Comparison of ENCODE assay signal across 8 mouse cellular contexts in genomic region chr2:137116025-137116674, GRCm38 (mm10). TPM values are rescaled to one million over a fixed set of nuclear protein-coding genes. Genes with fewer than 3 reads are reported as not detected.
A peak's percentile ranks its signal among the peaks of the same experiment; 100 is the strongest.
DNase-seq lines count a peak whose midpoint lies in the region; ATAC-seq and TF ChIP-seq lines count a peak whose summit lies in the region.

TSS of gene Jag1 (minus strand) at chr2:137116644.

- peak within 1 kb of the TSS; percentile 80 for H3K27ac ChIP-seq in spleen, adult 2 months (ENCODE audit: insufficient read depth, low read length)
- H3K27ac ChIP-seq in cortical plate, adult 2 months (ENCODE audit: insufficient read depth, low read length), result peak within 1 kb of the TSS; percentile 85
- H3K27ac ChIP-seq in liver, embryonic 15.5 days (replicated peaks), result peak within 1 kb of the TSS; percentile 74
- peak within 1 kb of the TSS; percentile 88 for H3K27ac ChIP-seq in neural tube, embryonic 15.5 days (replicated peaks)

- DNase-seq in spleen, adult 2 months (ENCODE audit: low read depth in 1 of 2, low spot score in 2 of 2), result no peak
- no peak for DNase-seq in spleen, postnatal 36 days (ENCODE audit: low spot score in 2 of 2)
- DNase-seq in heart, adult 18-20 months, result peak; percentile 54 to 78
- peak; percentile 70 for DNase-seq in kidney, adult 18-20 months
- DNase-seq in natural killer cell, adult 2 months (ENCODE audit: low spot score in 2 of 2), result no peak

- no peak for ATAC-seq in liver, embryonic 15.5 days (ENCODE audit: insufficient read depth)
- peak; percentile 8; the same call in 1 of the 2 replicates for ATAC-seq in neural tube, embryonic 15.5 days (ENCODE audit: low FRiP score)

- no peaks in the 10 kb centered on the region for H3K9me3 ChIP-seq in liver, embryonic 15.5 days (replicated peaks)
- no peaks in the 10 kb centered on the region for H3K9me3 ChIP-seq in neural tube, embryonic 15.5 days (replicated peaks)

- no peaks in the 10 kb centered on the region for H3K36me3 ChIP-seq in spleen, adult 2 months (ENCODE audit: control insufficient read depth, insufficient read depth, low read length)
- H3K36me3 ChIP-seq in liver, embryonic 15.5 days (replicated peaks), result no peaks in the 10 kb centered on the region
- no peaks in the 10 kb centered on the region for H3K36me3 ChIP-seq in neural tube, embryonic 15.5 days

- peak within 1 kb of the TSS; percentile 46 for H3K9ac ChIP-seq in liver, embryonic 15.5 days
- H3K9ac ChIP-seq in neural tube, embryonic 15.5 days (replicated peaks), result peak within 1 kb of the TSS; percentile 67

- no peak for TF ChIP-seq POLR2A in spleen, adult 2 months (IDR thresholded peaks at IDR 0.05; ENCODE audit: low read depth, low read length)
- no peak for TF ChIP-seq POLR2A in cortical plate, adult 2 months (IDR thresholded peaks at IDR 0.05; ENCODE audit: extremely low read depth, insufficient read depth, low read length)

- peak within 1 kb of the TSS; percentile 72 for H3K4me2 ChIP-seq in liver, embryonic 15.5 days
- peak within 1 kb of the TSS; percentile 98 for H3K4me2 ChIP-seq in neural tube, embryonic 15.5 days

- peak within 1 kb of the TSS; percentile 52 for H3K4me3 ChIP-seq in spleen, adult 2 months (ENCODE audit: extremely low read depth, insufficient read depth, insufficient read length)
- peak within 1 kb of the TSS; percentile 56 for H3K4me3 ChIP-seq in cortical plate, adult 2 months (ENCODE audit: insufficient read depth, low read length)
- H3K4me3 ChIP-seq in liver, embryonic 15.5 days (replicated peaks), result peak within 1 kb of the TSS; percentile 63
- H3K4me3 ChIP-seq in neural tube, embryonic 15.5 days (replicated peaks), result peak within 1 kb of the TSS; percentile 65

- H3K27me3 ChIP-seq in spleen, adult 2 months (ENCODE audit: control insufficient read depth, insufficient read depth, low read length), result peaks cover 19% of the 10 kb centered on the region
- H3K27me3 ChIP-seq in liver, embryonic 15.5 days, result peaks cover 58% of the 10 kb centered on the region
- H3K27me3 ChIP-seq in neural tube, embryonic 15.5 days (replicated peaks), result no peaks in the 10 kb centered on the region

- TF ChIP-seq CTCF in spleen, adult 2 months (IDR thresholded peaks at IDR 0.05; ENCODE audit: extremely low read depth, insufficient read depth, insufficient read length, insufficient replicate concordance), result no peak
- TF ChIP-seq CTCF in cortical plate, adult 2 months (IDR thresholded peaks at IDR 0.05; ENCODE audit: extremely low read depth, insufficient read depth, low read length), result no peak

- WGBS in spleen, adult 2 months, result 1% methylated on average over 59 of the region's 59 CpGs
- under 1% methylated on average over 57 of the region's 59 CpGs for WGBS in liver, embryonic 15.5 days (ENCODE audit: insufficient replicate concordance)
- WGBS in neural tube, embryonic 15.5 days, result under 1% methylated on average over 59 of the region's 59 CpGs

- H3K4me1 ChIP-seq in spleen, adult 2 months (ENCODE audit: control insufficient read depth, insufficient read depth, insufficient read length), result no peaks in the 10 kb centered on the region; the same call in none of the 2 replicates
- H3K4me1 ChIP-seq in cortical plate, adult 2 months (ENCODE audit: control insufficient read depth, insufficient read depth, low read length), result no peaks in the 10 kb centered on the region
- H3K4me1 ChIP-seq in liver, embryonic 15.5 days (replicated peaks), result peaks cover 20% of the 10 kb centered on the region
- H3K4me1 ChIP-seq in neural tube, embryonic 15.5 days, result peaks cover 55% of the 10 kb centered on the region

RNA-seq across cellular contexts. Expression of gene Jag1, which starts in this region (rescaled TPM):
- 4.3 and 4.6 TPM in 2 replicates for polyA plus RNA-seq in spleen, adult 2 months (2012; rRNA removed)
- polyA plus RNA-seq in cortical plate, adult 2 months (2012; rRNA removed), result 2.6 and 2.9 TPM in 2 replicates
- 1 to 10 TPM; 7.1 to 9.1 TPM for total RNA-seq in heart, adult 18-20 months (2021)
- 1.0 and 1.1 TPM in 2 replicates for polyA plus RNA-seq in liver, embryonic 15.5 days (2015; fragmentation: Nextera tagmentation; extraction: Ambion mirVana)
- 7.5 and 9.3 TPM in 2 replicates for polyA plus RNA-seq in neural tube, embryonic 15.5 days (2015; fragmentation: Nextera tagmentation; extraction: Ambion mirVana)

Comparison
In these comparisons a context has a peak if more than half of its experiments do, and no peak if none do; other contexts are left out.
1. DNase-seq: peak in heart, adult 18-20 months (2 of 2) and kidney, adult 18-20 months (single experiment); none in spleen, adult 2 months (0 of 2), spleen, postnatal 36 days (0 of 2) and natural killer cell, adult 2 months (0 of 2).
2. Peak in every context shown above with its lines, with median percentiles within 50 percentile points of each other: H3K27ac ChIP-seq and H3K4me3 ChIP-seq.